Mouse (Mus musculus) kidney, postnatal 10 days (tissue): ENCODE results near the gene Adamts16.

Source experiments
- DNase-seq: peaks from one replicate; pipeline ENCODE4 v3.0.0; 2021; ENCODE audit warnings: mixed read lengths

Adamts16 gene

DNA sequence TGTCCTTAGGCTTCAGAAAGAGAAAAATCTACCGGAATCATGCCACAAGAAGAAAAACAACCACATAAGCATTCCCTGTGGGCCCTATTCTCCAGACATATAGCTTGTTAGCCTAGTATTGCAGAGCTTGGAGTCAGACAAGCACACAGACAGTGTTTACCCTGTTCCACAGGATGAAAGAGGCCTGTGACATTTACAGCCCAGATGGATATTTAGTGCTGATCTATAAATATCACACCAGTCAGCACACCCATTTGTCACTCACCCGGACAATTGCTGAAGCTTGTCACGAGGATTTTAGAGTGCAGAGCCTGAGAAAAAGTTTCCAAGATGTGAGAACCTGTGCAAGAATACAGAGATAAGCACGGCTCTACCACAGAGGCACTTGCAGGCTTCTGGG, 138.7 kb downstream of the Adamts16 start:
- no peak for DNase-seq

DNA sequence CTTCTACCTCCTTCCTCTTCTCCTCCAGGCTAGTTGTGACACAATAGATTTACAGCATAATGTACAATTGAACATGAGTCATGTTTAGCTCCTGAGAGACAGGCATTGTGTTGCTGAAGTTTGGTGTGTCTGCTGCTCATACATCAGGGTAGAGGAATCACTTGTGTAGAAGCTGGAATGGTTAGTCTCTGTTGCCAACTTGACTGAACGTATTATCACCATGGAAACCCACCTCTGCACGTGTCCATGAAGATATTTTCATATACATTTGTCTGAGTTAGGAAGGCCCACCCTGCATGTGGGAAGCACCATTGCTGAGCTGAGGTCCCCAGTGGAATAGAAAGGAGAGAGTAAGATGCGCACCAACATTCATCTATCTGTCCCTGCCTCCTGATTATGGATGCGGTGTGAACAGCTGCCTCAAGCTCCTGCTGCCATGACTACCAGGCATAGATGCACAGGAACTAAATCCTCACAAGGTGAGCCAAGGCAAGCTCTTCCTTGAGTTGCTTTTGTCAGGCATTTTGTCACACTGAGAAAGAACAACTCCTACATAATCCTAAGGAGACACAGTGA, 142.7 kb downstream of the Adamts16 start:
- DNase-seq = no peak

DNA sequence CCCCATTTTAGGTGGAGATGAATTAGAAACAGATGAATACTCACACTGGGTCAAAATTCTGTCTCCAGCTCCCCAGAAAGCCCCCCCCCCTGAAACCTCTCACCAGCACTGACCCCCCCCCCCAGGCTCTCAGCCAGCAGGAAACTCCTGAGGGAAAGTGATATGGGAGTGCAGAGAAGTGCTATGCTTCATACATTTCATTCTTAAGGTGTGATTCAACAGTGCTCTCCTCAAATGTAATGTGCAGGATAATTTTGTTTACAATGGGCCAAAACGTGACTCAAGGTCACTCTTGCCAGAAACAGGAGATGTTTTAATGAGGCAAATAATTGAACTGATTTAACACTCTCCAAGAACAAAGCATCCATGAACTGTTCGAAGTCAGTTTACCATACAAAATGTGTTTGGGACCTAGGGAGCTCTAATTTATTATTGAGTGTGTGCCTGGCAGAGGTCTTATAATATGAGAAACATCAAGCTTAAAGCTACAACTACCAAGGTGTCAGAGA, 152.1 kb downstream of the Adamts16 start:
- DNase-seq = no peak

DNA sequence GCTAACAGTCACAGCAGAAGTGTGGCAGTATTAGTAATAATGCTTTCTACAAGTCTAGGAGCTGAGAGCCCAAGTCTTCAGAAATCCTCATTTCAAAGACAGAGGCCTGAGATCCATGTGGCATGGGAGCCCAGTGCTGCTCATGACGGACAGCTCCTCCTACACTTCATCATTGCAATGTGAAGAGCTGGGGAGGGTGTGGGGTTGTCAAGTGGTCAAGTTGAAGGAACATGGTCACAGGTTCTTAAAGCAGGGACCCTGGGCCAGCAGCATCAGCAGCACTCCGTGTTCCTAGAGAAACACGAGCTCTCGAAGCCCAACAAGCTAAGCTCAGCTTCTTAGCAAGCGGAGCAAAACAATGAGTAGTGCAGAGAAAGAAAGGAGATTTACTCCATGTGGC, 155.8 kb downstream of the Adamts16 start:
- no peak for DNase-seq

DNA sequence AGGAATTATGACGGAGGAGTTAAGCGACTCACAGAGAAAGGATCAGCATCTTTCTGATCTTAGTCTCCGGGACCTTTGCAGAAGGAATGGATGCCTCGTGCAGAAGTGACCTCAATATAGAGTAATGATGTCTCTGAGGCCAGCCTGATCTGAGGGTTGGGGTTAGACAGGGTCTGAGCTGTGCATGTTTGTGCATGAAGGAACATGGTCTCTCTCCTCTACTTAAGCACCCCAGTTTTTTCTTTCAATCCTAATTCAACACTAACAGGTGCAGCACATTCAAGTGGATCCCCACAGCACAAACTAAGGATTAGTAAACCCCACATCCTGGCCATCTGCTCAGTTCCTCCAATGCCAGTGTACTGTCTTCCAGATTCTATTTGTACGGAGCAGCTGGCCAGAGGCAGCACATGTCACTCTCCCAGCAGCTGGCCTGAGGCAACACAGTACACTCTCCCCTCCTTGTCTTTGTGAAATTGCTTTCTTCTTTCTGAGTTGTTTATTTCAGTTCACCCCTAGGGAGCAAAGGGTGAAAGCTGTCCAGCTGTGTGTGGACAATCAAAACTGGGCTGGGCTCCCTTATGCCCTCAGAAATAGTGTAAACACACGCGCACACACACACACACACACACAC, 156.5 kb downstream of the Adamts16 start:
- peak; percentile 6 for DNase-seq

DNA sequence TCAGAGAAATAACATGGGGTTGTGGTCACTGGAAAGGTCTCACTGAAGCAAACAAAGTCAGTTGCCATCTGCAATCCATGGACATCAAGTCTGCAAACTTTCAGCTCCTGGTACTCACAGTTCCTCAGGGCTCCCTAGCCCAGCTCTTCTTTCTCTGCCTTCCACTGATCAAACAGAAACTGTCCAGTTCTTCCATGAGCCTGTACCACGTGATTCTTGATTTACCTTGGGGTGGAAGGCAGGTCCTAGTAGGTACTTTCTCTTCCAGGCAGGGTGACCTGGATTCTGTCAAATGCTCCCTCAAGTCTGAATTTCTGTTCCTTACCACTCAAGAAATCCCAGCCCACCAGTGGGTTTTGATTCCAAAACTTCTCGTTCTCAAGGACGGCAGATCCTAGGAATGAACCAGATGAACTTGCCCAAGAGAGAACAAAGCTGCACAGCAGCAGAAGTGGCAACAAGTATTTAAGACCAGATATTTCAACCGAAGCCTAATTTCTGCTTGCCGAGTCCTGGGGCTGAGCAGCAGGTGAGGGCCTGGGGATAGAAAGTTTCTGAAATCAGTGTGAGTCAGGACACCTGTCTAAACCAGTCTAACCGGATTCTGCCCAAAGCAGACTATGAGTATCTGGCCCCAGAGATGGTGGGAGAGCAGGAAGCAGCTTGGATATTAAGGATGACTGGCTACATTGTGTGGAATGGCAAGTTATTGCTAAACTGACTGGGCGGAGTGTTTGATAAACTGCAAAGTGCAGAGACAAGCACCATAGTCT, 160.0 kb downstream of the Adamts16 start:
- DNase-seq = no peak

DNA sequence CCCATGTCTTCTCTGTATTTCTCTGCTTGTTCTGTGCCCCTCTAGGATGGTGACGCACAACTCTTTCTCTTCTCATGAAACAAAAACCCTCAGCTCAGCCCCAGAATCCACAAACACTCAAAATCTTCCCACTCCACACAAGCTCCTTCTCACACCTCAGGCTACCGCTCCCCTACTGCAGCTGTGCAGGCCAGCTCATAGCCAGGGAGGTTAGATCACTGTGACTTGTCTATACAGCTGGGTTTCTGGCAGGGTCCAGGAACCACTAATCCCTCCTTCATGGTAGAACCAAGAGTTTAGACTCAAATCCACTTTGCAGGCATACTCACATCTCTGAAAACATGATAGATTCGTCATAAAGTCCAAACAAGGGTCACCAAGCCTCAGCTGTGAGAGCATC, 161.3 kb downstream of the Adamts16 start:
- no peak for DNase-seq
